Mouse (Mus musculus) brain, embryonic 14.5 days (tissue): ENCODE measurements around the gene Selenoo. TPM values are rescaled to one million over a fixed set of nuclear protein-coding genes. Genes with fewer than 3 reads are reported as not detected.

Experiments used
- DNase-seq: peaks from one replicate; pipeline ENCODE4 v3.0.0-alpha.2; 2011; ENCODE audit warnings: low read depth
- CTCF ChIP-seq: fragments of 200-500 bp; IDR thresholded peaks from 2 replicates; pipeline ENCODE4 v1.5.1; 2012; ENCODE audit warnings: inconsistent platforms, mild to moderate bottlenecking, moderate library complexity, borderline replicate concordance; ENCODE audit not compliant: insufficient read depth, insufficient read length; ENCODE audit errors: extremely low read depth
- POLR2A ChIP-seq: fragments of 200-500 bp; IDR thresholded peaks from 2 replicates; pipeline ENCODE4 v1.6.1; 2012; ENCODE audit warnings: mild to moderate bottlenecking, inconsistent platforms, borderline replicate concordance; ENCODE audit not compliant: poor library complexity, insufficient read depth, insufficient read length, severe bottlenecking; ENCODE audit errors: extremely low read depth
- polyA plus RNA-seq: library from polyadenylated mRNA; depleted of rRNA; stranded (reverse); fragments of >200 nt; gene quantifications from 2 replicates; pipeline ENCODE4 v1.2.3, GENCODE M21; 2012; rRNA removed

The Selenoo gene
- polyA plus RNA-seq, result 37.9 and 50.7 TPM in 2 replicates

DNA sequence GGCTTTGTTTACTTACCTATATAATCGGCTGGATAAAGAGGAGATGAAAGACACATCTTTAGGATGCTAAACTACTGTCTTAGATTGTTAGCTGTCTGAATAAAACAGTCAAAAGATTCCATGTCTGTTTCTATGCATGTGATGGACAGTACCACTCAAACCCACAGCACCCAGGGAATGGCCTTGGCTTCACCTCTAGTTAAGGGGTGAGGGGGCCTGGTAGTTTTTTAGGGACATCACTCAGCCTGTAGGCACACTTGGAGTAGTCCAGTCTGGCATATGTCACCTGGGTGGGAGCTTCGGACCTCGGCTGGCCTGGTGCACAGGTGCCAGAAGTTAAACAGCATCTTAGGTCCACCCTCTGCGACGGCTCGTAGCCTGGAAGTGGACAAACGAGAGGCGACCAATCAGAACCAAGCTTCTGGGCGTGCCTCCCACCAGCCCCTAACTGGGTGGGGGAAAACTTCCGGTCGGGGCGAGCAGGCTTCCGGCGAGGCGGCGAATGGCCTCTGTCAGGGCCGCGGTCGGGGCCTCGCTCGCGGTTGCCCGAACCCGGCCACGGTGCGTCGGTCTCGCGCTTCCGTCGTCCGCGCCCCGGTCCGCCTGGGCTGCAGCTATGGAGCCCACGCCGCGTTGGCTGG, at the start of gene Selenoo:
TSS of gene Selenoo (plus strand) at position 478 of the 641 bp plus-strand sequence.
- peak; percentile 96 for DNase-seq
- TF ChIP-seq CTCF, result no peak
- peak; percentile 97 for TF ChIP-seq POLR2A

DNA sequence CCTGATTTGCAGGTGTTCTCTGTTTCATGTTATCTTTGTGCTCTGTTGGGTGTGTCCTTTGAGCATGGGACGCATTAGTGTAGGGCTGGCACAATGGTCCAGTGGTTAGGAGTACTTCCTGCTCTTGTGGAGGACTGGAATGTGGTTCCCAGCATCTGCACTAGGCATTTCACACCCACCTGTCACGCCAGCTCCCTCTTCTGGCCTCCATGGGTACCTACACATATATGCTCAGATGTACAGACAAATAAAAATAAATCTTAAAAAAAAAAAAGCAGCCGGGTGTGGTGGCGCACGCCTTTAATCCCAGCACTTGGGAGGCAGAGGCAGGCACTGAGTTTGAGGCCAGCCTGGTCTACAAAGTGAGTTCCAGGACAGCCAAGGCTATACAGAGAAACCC, 44.5 kb upstream of the Selenoo start:
- no peak for TF ChIP-seq CTCF

DNA sequence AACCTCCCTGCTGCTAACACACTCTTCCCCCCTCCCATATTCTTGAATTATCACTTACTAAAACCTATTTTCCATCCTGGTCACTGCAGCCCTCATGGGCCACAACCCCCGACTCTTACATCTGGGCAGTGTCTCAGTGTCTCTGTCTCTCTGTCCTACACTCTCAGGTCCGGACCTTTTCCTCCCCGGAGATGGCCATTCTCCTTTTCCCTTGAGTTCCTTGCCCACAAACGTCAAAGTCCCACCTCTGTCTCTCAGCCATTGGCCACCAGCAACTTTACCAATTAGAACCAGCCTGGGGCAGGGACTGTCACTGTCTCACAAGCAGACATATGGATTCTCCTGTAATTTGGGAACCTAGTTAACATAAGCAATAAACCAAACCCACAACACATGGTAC, 42.5 kb upstream of the Selenoo start:
- TF ChIP-seq CTCF, result no peak
- TF ChIP-seq POLR2A, result no peak
- no peak for DNase-seq

More for the DNA sequence above, 44.5 kb upstream of the Selenoo start:
- no peak for DNase-seq

DNA sequence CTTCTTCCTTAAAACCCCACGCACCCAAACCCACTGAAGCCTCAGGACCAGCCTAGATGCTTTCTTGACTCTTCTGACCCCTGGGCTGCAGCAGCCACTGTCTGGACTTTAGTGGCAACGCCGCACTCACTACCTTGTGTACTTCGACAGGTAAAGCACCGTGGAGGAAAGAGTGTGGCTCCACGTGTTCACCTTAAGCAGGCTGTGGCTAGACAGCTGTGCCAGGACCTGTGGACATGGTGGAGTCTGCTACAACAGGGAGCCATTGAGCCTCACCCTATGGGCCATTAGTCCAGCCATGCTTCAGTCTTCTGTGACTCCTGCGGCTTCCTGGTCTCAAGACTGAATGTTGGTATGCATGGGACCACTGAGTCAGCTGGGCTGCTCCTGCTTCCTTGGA, 34.2 kb upstream of the Selenoo start:
- DNase-seq, result no peak
- TF ChIP-seq CTCF (no peak), POLR2A (no peak)

DNA sequence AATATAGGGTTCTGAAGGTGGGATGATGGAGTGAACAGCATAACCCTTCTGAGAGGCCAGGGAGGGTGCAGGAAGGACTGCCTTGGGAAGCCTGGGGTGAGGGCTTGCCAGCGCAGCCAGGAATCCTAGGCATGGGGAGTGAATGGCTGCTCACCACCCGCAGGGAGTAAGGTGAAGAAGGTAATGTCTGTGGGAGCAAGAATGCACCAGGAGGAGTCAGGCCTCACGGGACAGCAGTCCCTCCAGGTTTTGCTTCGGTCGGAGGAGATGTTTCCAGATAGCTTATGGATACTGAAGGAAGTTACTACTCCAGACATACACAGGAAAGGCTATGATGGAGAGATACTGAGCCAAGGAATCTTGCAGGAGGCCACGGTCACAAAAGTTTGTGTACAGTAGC, 30.1 kb upstream of the Selenoo start:
- no peak for DNase-seq

DNA sequence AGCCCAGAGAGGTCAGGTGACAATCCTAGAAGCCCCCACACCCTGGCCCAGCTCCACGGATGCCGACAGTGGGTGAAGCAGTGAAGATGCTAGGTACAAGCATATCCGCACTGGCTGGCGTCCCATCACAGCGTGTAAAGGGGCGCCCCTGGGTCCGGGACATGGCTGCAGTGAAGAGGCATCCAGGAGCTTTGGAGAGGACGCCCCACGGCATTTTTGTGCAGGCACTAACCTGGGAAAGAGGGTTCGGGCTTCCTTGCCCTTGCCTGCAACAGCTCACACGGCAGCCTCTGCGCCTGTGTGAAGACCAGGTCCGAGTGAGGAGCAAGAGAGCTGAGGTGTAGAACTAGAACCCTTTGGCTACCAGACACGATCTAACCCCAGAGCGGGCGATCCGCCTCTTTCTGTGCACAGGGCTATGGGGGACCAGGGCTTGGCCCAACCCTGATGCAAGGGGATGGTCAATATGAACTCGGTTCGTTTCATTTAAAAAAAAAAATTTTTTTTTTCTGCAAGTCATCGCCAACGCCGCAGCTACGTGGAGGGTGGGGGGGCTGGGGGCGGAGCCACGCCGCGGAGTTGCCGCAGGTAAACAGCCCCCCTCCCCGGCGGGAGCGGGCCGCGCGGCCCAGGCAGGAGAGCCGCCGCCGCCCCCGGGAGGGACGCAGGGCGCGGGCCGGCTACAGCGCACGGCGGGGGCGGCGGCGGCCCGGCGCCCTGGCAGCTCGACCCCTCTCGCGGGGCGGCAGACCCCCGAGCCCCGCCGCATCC, 29.5 kb upstream of the Selenoo start, which contains the start of gene Panx2:
TSS of gene Panx2 (plus strand) at position 574 of the 771 bp plus-strand sequence.
- TF ChIP-seq CTCF (no peak), POLR2A (0 out of 2 replicates have a peak, but pooled peaks have one; percentile 16)
- DNase-seq, result peak; percentile 53

More for the DNA sequence above, 30.1 kb upstream of the Selenoo start:
- no peak for TF ChIP-seq CTCF
- no peak for TF ChIP-seq POLR2A

DNA sequence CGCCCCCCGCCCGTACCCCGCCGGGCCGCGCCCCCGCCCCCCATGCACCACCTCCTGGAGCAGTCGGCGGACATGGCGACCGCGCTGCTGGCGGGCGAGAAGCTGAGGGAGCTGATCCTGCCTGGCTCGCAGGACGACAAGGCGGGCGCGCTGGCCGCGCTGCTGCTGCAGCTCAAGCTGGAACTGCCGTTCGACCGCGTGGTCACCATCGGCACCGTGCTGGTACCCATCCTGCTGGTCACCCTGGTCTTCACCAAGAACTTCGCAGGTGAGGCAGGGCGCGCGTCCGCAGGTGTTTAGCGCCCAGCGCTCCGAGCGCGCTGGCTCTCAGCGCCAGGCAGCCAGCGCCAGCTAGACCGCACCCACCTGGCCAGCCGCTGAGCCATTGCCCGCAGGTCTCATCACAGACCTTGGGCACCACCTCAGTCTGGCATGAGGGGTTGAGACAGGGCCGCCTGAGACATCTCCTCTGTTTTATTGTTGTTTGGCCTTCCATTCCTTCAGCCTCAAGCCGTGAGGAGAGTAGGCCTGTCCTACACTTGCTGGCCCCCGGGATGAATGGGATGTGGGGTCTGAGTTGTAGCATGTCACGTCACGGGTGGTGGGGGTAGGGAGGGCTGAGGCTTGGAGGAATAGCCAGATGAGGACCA, 28.7 kb upstream of the Selenoo start:
- peak; percentile 64 for DNase-seq
- no peak for TF ChIP-seq POLR2A

DNA sequence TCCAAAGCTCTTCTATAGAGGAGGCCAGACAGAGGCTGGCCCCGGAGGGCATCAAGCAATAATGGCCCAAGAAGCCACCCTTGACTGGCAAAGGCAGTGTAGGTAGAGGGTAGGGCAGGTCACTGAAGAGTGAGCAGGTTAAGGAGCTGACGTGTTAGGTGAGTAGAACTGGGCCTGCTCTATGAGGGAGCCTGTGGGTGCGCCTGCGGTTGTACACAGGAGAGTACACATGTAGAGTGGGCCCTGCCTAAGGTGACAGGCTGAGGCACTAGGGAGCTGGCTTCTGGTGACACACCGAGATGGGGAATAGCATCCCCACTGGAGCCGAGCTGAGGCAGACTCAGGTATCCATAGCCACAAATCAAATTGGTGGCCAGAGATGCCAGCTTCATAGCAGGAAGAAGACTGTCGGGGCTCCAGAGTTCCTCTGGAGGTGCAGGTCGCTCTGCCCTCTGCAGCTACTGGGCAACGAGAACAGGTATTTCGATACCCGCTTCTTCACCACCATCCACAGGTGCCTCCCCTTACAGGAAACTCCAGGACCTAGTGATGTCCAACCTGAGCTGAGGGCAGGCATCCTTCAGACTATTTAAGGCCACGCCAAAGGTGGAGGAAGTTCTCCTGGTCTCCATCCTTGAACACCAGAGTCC, 27.9 kb upstream of the Selenoo start:
- no peak for DNase-seq
- no peak for TF ChIP-seq POLR2A
- no peak for TF ChIP-seq CTCF

DNA sequence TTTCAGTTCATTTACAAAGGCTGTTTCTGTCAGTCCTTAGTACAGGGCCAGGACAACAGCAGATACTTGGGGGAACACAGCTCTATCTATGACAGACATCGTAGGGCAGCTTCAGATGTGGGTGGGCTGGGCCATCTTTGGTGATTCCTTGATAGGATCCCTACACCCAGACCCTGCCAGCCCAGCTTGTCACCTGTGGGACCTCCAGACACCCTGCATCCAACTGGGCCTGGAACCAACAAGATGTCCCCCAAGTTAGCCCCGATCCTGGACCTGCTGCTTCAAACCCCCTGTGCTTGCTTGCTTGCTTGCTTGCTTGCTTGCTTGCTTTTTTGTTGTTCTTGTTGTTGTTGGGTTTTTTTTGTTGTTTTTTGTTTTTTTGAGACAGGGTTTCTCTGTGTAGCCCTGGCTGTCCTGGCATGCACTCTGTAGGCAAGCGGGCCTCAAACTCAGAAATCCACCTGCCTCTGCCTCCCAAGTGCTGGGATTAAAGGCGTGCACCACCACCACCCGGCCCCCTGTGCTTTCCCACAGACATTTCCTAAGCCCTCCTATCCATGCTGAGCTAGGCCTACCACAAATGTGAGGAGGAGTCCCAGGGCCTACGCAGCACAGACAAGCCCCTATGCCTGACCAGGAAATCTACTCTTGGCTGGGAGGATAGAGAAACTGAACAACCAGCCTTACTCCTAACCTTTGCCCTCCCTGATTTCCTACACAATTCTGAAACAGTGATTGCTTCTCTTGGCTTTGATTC, 26.9 kb upstream of the Selenoo start:
- no peak for DNase-seq
- TF ChIP-seq POLR2A (no peak), CTCF (no peak)

DNA sequence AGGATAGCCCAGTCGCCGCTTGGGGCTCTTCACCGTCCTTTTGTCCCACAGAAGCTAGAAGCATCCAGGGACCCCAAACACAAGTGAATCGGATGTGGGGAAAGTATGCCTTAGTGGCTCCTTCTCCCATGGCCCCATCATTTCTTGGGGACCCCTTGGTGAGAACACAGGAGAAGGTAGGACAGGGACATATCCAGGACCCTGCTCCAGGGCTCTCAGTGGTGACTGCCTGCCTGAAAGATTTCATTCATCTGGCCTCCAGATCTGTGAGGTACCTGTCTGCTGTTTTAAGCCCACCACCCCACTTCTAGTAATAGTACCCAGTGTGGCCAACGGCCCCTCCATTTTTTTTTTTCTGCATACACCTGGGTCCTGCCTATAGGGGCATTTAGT, 26.4 kb upstream of the Selenoo start:
- DNase-seq, result no peak
- no peak for TF ChIP-seq CTCF

DNA sequence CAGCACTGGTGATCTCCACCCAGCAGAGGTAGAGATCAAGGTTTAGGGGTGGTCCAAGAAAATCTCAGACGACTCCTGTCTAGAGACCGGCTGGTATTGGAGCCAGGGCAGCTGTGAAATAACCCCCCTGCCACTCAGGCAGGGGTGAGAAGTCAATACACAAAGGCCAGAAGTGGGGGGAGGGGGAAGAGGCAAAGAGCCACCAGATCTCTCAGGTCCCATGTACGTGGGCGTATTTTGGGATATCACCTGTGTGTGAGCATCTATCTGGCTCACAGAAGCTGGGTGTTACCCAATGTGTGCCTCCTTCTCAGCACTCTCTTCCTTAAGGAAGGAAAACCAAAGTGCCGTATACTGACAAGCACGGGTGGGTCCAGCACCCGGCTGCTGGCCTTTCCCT, 25.9 kb upstream of the Selenoo start:
- no peak for DNase-seq
- no peak for TF ChIP-seq CTCF
- no peak for TF ChIP-seq POLR2A

DNA sequence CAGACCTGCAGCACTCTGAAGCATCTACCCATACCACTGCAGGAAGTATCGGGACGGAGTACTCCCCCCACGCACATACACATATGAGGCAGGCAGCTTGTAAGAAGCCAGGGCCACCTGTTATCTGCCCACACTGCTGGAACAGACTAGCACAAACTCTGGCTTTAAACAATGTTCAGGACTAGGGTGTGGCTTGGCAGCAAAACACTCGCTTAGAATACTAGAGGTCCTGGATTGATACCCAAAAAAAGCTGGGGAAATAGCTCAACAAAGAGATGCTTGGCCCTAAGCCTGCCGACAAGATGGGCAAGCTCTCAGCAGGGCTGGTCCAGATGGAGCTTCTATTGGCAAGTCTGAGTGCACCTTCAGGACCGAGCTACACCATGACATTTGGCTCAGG, 25.3 kb upstream of the Selenoo start:
- TF ChIP-seq POLR2A (no peak), CTCF (no peak)
- DNase-seq, result peak; percentile 31
